Mouse (Mus musculus): ENCODE results near the gene Irx3. TPM values are rescaled to one million over a fixed set of nuclear protein-coding genes. Genes with fewer than 3 reads are reported as not detected.

Irx3 gene
- polyA plus RNA-seq, 1 experiment from 2014 or later: 46.7 TPM

DNA sequence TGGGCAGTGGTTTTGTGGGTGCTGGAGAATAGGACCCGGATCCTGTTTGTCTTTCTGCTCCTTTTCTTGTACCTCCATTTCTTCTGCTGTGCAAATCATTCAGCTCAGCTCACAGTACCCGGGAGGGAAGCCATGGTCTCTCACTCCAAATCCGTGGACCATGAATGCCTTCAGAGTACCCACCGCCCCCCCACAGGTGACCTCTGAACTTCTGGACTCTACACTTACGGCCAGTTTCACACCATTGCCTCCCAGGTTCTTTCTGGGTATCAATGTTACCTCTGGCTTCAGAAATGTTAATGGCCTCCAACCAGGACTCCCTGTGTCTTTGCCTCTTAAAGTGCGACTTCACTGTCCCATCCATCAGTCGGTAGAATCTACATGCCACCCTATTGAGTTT is 46.3 kb downstream of the Irx3 start:
- Histone ChIP-seq H3K36me3 (no peaks in the 10 kb centered on the region), H3K4me1 (peaks cover 12% of the 10 kb centered on the region), H3K4me3 (no peak overlapping the region), H3K9me3 (no peaks in the 10 kb centered on the region), H3K27me3 (peaks cover 2% of the 10 kb centered on the region; the same call in 1 of the 2 replicates), H3K4me2 (replicated peaks) (no peak overlapping the region), H3K27ac (no peak overlapping the region), H3K9ac (no peak overlapping the region)
- no peak for ATAC-seq (ENCODE audit: insufficient number of reproducible peaks, insufficient read depth, low FRiP score, low TSS enrichment)
- WGBS: 85% methylated on average over 7 of the region's 7 CpGs

DNA sequence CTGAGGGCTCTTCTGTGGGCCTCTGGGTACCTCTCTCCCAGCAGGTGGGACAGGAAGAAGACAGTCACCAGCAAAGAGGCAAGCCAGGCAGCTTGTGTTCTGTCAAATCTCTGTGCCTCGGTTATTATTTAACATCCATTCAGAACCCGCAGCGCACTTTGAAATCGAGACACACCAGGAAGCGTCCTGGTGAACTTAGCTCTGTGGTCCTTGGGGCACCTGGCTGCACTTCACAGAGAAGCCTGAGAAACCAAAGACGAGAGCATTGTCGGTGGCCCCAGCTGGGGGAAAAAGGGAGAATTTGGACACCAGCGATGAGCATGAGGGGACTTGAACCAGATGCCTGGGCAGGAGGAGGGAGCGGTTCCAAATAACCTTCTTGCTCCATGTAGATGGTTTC is 46.8 kb downstream of the Irx3 start:
- Histone ChIP-seq H3K9ac (no peak overlapping the region), H3K4me1 (peaks cover 17% of the 10 kb centered on the region), H3K27me3 (peaks cover 2% of the 10 kb centered on the region; the same call in 1 of the 2 replicates), H3K36me3 (no peaks in the 10 kb centered on the region), H3K4me2 (replicated peaks) (no peak overlapping the region), H3K4me3 (no peak overlapping the region), H3K9me3 (no peaks in the 10 kb centered on the region), H3K27ac (no peak overlapping the region)
- 81% methylated on average over 9 of the region's 9 CpGs for WGBS
- no peak for ATAC-seq (ENCODE audit: insufficient number of reproducible peaks, insufficient read depth, low FRiP score, low TSS enrichment)

DNA sequence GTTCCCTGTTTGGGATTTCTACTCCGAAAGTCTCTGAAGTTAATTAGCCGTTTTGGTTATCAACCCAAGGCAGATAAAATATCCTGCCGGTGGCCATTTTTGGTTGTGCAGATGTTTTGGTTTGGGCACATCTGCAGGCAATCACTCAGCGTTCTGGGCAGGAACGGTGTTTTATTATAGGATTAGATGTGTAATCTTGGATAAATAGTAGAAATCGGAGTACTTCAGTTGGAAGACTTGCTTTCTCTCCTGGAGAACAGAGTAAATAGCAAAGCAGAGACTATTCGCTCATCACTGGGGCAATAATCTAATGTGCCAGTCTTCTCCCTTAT is 51.1 kb downstream of the Irx3 start:
- no peak for ATAC-seq (ENCODE audit: insufficient number of reproducible peaks, insufficient read depth, low FRiP score, low TSS enrichment)
- H3K4me3 ChIP-seq: no peak overlapping the region
- peak overlapping the region; percentile 26; the same call in 1 of the 2 replicates for H3K27ac ChIP-seq
- 31% methylated on average over 7 of the region's 7 CpGs for WGBS
- H3K27me3 ChIP-seq: peaks cover 9% of the 10 kb centered on the region; the same call in 1 of the 2 replicates
- H3K9me3 ChIP-seq: no peaks in the 10 kb centered on the region
- H3K4me2 ChIP-seq (replicated peaks): no peak overlapping the region
- no peak overlapping the region for H3K9ac ChIP-seq
- peaks cover 49% of the 10 kb centered on the region for H3K4me1 ChIP-seq
- no peaks in the 10 kb centered on the region for H3K36me3 ChIP-seq

GRCm38 (mm10) chr8:91750096-91750793 is 51.6 kb downstream of the Irx3 start:
- no peaks in the 10 kb centered on the region for H3K36me3 ChIP-seq
- H3K4me1 ChIP-seq: peaks cover 55% of the 10 kb centered on the region
- no peak overlapping the region for H3K4me3 ChIP-seq
- H3K27me3 ChIP-seq: peaks cover 9% of the 10 kb centered on the region; the same call in 1 of the 2 replicates
- H3K27ac ChIP-seq: 0 out of 2 replicates have a peak overlapping the region, but pooled peaks have one; percentile 30
- no peak for ATAC-seq (ENCODE audit: insufficient number of reproducible peaks, insufficient read depth, low FRiP score, low TSS enrichment)
- no peak overlapping the region for H3K4me2 ChIP-seq (replicated peaks)
- no peak overlapping the region for H3K9ac ChIP-seq
- 62% methylated on average over 15 of the region's 15 CpGs for WGBS
- no peaks in the 10 kb centered on the region for H3K9me3 ChIP-seq

- Histone ChIP-seq H3K27ac (peak overlapping the region; percentile 30; the same call in 1 of the 2 replicates), H3K4me2 (replicated peaks) (no peak overlapping the region), H3K36me3 (no peaks in the 10 kb centered on the region), H3K9ac (no peak overlapping the region), H3K9me3 (no peaks in the 10 kb centered on the region), H3K4me3 (no peak overlapping the region), H3K27me3 (peaks cover 7% of the 10 kb centered on the region; the same call in 1 of the 2 replicates), H3K4me1 (peaks cover 55% of the 10 kb centered on the region)
- WGBS: 50% methylated on average over 5 of the region's 5 CpGs
- no peak for ATAC-seq (ENCODE audit: insufficient number of reproducible peaks, insufficient read depth, low FRiP score, low TSS enrichment)
Measured at GRCm38 (mm10) chr8:91749412-91749811, 52.5 kb downstream of the Irx3 start.

Measured in embryonic facial prominence, embryonic 12.5 days (tissue).